Mouse (Mus musculus): ENCODE data around the gene Pex11a. TPM values are rescaled to one million over a fixed set of nuclear protein-coding genes. Genes with fewer than 3 reads are reported as not detected.

Gene Pex11a
- polyA plus RNA-seq, 1 experiment from 2014 or later: 18.2 TPM

DNA sequence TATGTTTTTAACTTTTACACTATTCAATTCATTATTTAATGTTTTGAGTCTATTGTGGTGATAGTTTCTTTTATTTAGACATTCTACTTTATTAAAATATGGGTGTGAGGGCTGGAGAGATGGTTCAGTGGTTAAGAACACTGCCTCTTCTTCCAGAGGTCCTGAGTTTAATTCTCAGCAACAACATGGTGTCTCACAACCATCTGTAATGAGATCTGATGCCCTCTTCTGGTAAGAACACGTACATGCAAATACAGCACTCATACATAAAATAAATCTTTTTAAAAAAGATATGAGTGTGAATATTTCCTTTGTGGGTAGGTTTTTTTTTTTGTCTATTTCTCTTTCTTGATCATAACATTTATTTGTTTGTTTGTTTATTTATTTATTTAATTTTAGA lies 23.1 kb upstream of the Pex11a start:
- no peaks in the 10 kb centered on the region for H3K4me1 ChIP-seq (replicated peaks; ENCODE audit: control insufficient read depth, insufficient read depth, low read length)
- no peak overlapping the region for H3K27ac ChIP-seq (ENCODE audit: low read length)
- H3K9me3 ChIP-seq (ENCODE audit: control insufficient read depth, low read length): no peaks in the 10 kb centered on the region
- H3K27me3 ChIP-seq (replicated peaks; ENCODE audit: control insufficient read depth, insufficient read depth, low read length): no peaks in the 10 kb centered on the region
- ATAC-seq: no peak
- H3K9ac ChIP-seq (replicated peaks; ENCODE audit: low read depth, low read length): no peak overlapping the region
- 38% methylated on average over 1 of the region's 1 CpGs for WGBS
- no peak overlapping the region for H3K4me3 ChIP-seq (replicated peaks; ENCODE audit: low read length)
- H3K4me2 ChIP-seq (ENCODE audit: low read length): no peak overlapping the region
- H3K36me3 ChIP-seq (ENCODE audit: control insufficient read depth, insufficient read depth): no peaks in the 10 kb centered on the region

DNA sequence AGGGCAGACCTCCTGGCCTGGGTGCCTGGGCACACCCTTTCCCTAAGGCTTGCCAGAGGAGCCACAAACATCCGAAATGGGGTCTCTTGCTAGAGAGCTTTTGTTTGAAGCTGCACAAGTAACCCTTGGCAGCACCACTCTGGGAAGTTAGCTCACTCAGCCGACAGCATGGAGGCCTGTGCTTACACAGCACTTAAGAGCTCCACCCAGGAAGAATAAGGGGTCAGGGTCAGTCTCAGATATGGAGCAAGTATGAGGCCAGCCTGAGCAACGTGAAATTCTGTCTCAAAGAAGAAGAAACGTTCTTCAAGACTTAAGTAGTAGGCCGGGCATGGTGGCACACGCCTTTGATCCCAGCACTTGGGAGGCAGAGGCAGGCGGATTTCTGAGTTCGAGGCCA lies 19.2 kb upstream of the Pex11a start:
- Histone ChIP-seq H3K36me3 (ENCODE audit: control insufficient read depth, insufficient read depth) (no peaks in the 10 kb centered on the region), H3K4me2 (ENCODE audit: low read length) (no peak overlapping the region), H3K9me3 (ENCODE audit: control insufficient read depth, low read length) (no peaks in the 10 kb centered on the region), H3K27me3 (replicated peaks; ENCODE audit: control insufficient read depth, insufficient read depth, low read length) (no peaks in the 10 kb centered on the region), H3K4me1 (replicated peaks; ENCODE audit: control insufficient read depth, insufficient read depth, low read length) (no peaks in the 10 kb centered on the region), H3K9ac (replicated peaks; ENCODE audit: low read depth, low read length) (no peak overlapping the region), H3K27ac (ENCODE audit: low read length) (no peak overlapping the region), H3K4me3 (replicated peaks; ENCODE audit: low read length) (no peak overlapping the region)
- WGBS: 86% methylated on average over 8 of the region's 8 CpGs
- no peak for ATAC-seq

GRCm38 (mm10) chr7:79761124-79761876 lies 18.4 kb upstream of the Pex11a start:
- no peak overlapping the region for H3K27ac ChIP-seq (ENCODE audit: low read length)
- no peaks in the 10 kb centered on the region for H3K4me1 ChIP-seq (replicated peaks; ENCODE audit: control insufficient read depth, insufficient read depth, low read length)
- no peak overlapping the region for H3K4me3 ChIP-seq (replicated peaks; ENCODE audit: low read length)
- H3K27me3 ChIP-seq (replicated peaks; ENCODE audit: control insufficient read depth, insufficient read depth, low read length): no peaks in the 10 kb centered on the region
- H3K36me3 ChIP-seq (ENCODE audit: control insufficient read depth, insufficient read depth): no peaks in the 10 kb centered on the region
- H3K4me2 ChIP-seq (ENCODE audit: low read length): no peak overlapping the region
- H3K9ac ChIP-seq (replicated peaks; ENCODE audit: low read depth, low read length): no peak overlapping the region
- 77% methylated on average over 5 of the region's 5 CpGs for WGBS
- no peaks in the 10 kb centered on the region for H3K9me3 ChIP-seq (ENCODE audit: control insufficient read depth, low read length)
- ATAC-seq: no peak

- Histone ChIP-seq H3K4me2 (ENCODE audit: low read length) (no peak overlapping the region), H3K27me3 (replicated peaks; ENCODE audit: control insufficient read depth, insufficient read depth, low read length) (no peaks in the 10 kb centered on the region), H3K4me1 (replicated peaks; ENCODE audit: control insufficient read depth, insufficient read depth, low read length) (no peaks in the 10 kb centered on the region), H3K36me3 (ENCODE audit: control insufficient read depth, insufficient read depth) (no peaks in the 10 kb centered on the region), H3K9ac (replicated peaks; ENCODE audit: low read depth, low read length) (no peak overlapping the region), H3K27ac (ENCODE audit: low read length) (no peak overlapping the region), H3K4me3 (replicated peaks; ENCODE audit: low read length) (no peak overlapping the region), H3K9me3 (ENCODE audit: control insufficient read depth, low read length) (no peaks in the 10 kb centered on the region)
- ATAC-seq: no peak
These were observed 16.8 kb upstream of the Pex11a start for GRCm38 (mm10) chr7:79759766-79760165.

DNA sequence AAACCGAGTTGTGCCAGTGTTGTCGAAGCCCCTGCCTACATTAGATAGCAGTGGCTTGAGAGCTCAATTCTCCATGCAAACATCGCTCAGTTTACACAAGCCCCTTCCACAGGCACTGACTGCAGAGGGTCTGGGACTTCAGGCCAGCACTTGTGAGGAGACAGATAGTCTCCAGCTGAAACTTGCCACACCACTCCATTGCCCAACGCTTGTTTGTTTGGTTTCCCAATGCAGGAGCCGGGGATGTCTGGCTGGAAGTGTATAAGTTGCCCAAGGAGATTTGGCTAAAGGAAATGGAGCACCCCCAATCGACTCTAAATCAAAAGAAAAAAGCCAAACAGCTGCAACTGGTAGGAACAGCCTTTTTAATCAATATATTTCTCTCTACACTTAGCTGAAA lies 15.2 kb upstream of the Pex11a start:
- no peaks in the 10 kb centered on the region for H3K9me3 ChIP-seq (ENCODE audit: control insufficient read depth, low read length)
- no peaks in the 10 kb centered on the region for H3K36me3 ChIP-seq (ENCODE audit: control insufficient read depth, insufficient read depth)
- H3K9ac ChIP-seq (replicated peaks; ENCODE audit: low read depth, low read length): no peak overlapping the region
- H3K27ac ChIP-seq (ENCODE audit: low read length): no peak overlapping the region
- no peaks in the 10 kb centered on the region for H3K4me1 ChIP-seq (replicated peaks; ENCODE audit: control insufficient read depth, insufficient read depth, low read length)
- H3K27me3 ChIP-seq (replicated peaks; ENCODE audit: control insufficient read depth, insufficient read depth, low read length): no peaks in the 10 kb centered on the region
- 85% methylated on average over 6 of the region's 6 CpGs for WGBS
- H3K4me2 ChIP-seq (ENCODE audit: low read length): no peak overlapping the region
- ATAC-seq: no peak
- no peak overlapping the region for H3K4me3 ChIP-seq (replicated peaks; ENCODE audit: low read length)

DNA sequence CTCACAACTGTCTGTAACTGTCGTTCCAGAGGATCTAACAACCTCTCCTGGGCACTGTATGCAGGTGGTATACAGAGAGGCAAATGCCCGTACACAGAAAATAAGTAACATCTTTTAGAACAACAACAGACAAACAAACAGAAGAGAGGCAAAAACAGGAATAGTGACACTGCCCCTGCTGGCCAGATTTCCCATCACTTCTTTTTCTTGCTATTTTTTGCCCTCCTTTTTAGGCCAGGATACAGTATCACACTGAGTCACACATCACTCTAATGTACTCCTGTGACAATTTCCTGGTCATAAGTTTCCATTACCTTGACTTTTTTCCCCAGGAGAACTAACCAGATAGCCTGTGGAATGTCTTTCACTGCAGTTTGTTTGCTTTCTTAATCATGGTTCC lies 13.4 kb upstream of the Pex11a start:
- no peak for ATAC-seq
- Histone ChIP-seq H3K36me3 (ENCODE audit: control insufficient read depth, insufficient read depth) (no peaks in the 10 kb centered on the region), H3K4me3 (replicated peaks; ENCODE audit: low read length) (no peak overlapping the region), H3K27me3 (replicated peaks; ENCODE audit: control insufficient read depth, insufficient read depth, low read length) (no peaks in the 10 kb centered on the region), H3K9me3 (ENCODE audit: control insufficient read depth, low read length) (no peaks in the 10 kb centered on the region), H3K9ac (replicated peaks; ENCODE audit: low read depth, low read length) (no peak overlapping the region), H3K4me1 (replicated peaks; ENCODE audit: control insufficient read depth, insufficient read depth, low read length) (no peaks in the 10 kb centered on the region), H3K27ac (ENCODE audit: low read length) (no peak overlapping the region), H3K4me2 (ENCODE audit: low read length) (no peak overlapping the region)
- WGBS: 45% methylated on average over 2 of the region's 2 CpGs

DNA sequence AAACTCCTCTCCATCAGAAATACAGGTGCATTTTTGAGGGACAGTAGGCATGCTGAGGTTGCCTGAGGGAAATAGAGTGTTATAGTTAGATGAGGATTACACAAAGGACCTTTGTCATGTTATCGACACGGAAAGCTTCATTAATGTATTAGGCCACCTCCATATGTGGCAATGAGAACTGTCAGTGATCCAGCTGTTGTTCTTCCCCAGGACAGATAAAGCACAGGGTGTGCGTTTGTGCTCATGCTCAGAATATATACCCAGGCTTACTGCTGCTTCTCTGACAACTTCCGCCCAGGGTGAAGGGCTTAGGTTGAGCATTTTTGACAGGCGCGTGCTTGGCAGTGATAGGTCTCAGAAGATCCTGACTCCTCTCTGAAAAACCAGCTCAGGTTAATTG lies 6.6 kb upstream of the Pex11a start:
- no peak for ATAC-seq
- H3K27me3 ChIP-seq (replicated peaks; ENCODE audit: control insufficient read depth, insufficient read depth, low read length): no peaks in the 10 kb centered on the region
- 90% methylated on average over 6 of the region's 6 CpGs for WGBS

DNA sequence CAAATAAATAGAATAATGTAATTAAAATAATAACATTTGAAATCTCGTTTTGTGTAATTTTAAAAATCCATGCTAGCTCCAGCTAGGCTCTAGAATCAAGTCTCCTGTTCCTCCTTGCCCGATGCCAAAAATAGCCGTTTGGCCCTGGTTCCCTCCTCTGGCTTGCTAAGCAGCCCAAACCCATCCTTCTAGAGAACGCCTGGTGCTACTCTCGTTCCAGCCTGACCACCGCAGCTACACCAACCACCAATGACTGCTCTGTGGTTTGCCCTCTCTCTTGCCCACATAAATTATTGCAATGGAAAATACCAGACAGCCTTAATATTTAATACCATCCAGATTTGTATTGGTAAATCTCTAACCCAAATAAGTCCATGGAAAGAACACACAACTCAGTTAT lies 4.7 kb upstream of the Pex11a start:
- H3K36me3 ChIP-seq (ENCODE audit: control insufficient read depth, insufficient read depth): no peaks in the 10 kb centered on the region
- H3K9me3 ChIP-seq (ENCODE audit: control insufficient read depth, low read length): no peaks in the 10 kb centered on the region
- no peak for ATAC-seq
- H3K4me1 ChIP-seq (replicated peaks; ENCODE audit: control insufficient read depth, insufficient read depth, low read length): peaks cover 3% of the 10 kb centered on the region
- H3K4me2 ChIP-seq (ENCODE audit: low read length): no peak overlapping the region
- H3K27me3 ChIP-seq (replicated peaks; ENCODE audit: control insufficient read depth, insufficient read depth, low read length): no peaks in the 10 kb centered on the region
- 79% methylated on average over 6 of the region's 6 CpGs for WGBS
- H3K9ac ChIP-seq (replicated peaks; ENCODE audit: low read depth, low read length): no peak overlapping the region
- H3K4me3 ChIP-seq (replicated peaks; ENCODE audit: low read length): no peak overlapping the region
- no peak overlapping the region for H3K27ac ChIP-seq (ENCODE audit: low read length)

More for the DNA sequence above, 6.6 kb upstream of the Pex11a start:
- no peaks in the 10 kb centered on the region for H3K9me3 ChIP-seq (ENCODE audit: control insufficient read depth, low read length)
- H3K4me3 ChIP-seq (replicated peaks; ENCODE audit: low read length): no peak overlapping the region
- no peak overlapping the region for H3K9ac ChIP-seq (replicated peaks; ENCODE audit: low read depth, low read length)
- H3K36me3 ChIP-seq (ENCODE audit: control insufficient read depth, insufficient read depth): no peaks in the 10 kb centered on the region
- no peak overlapping the region for H3K4me2 ChIP-seq (ENCODE audit: low read length)
- no peak overlapping the region for H3K27ac ChIP-seq (ENCODE audit: low read length)
- no peaks in the 10 kb centered on the region for H3K4me1 ChIP-seq (replicated peaks; ENCODE audit: control insufficient read depth, insufficient read depth, low read length)

DNA sequence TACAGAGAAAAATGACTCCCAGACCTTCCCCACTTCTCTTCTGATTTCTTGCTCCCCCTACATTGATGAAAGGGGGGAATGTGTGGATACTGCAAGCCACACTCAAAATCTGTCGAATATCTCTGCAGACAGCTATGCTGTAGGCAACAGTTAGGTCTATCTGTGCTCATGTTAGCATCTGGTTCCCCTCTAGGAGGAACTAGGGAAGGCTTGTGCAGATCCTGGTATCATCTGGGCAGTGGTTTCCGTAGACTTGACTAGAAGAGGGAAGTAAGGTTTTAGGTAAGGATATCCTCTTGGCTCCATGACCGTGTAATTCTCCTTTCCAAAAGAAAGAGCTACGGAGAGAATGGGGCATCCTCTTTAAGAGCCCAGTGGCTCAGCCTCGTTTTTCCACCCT lies 1.7 kb upstream of the Pex11a start:
- no peaks in the 10 kb centered on the region for H3K36me3 ChIP-seq (ENCODE audit: control insufficient read depth, insufficient read depth)
- H3K27ac ChIP-seq (ENCODE audit: low read length): no peak overlapping the region
- ATAC-seq: no peak
- no peak overlapping the region for H3K4me3 ChIP-seq (replicated peaks; ENCODE audit: low read length)
- H3K4me2 ChIP-seq (ENCODE audit: low read length): no peak overlapping the region
- no peaks in the 10 kb centered on the region for H3K9me3 ChIP-seq (ENCODE audit: control insufficient read depth, low read length)
- WGBS: 77% methylated on average over 5 of the region's 5 CpGs
- peaks cover 7% of the 10 kb centered on the region for H3K4me1 ChIP-seq (replicated peaks; ENCODE audit: control insufficient read depth, insufficient read depth, low read length)
- no peak overlapping the region for H3K9ac ChIP-seq (replicated peaks; ENCODE audit: low read depth, low read length)
- H3K27me3 ChIP-seq (replicated peaks; ENCODE audit: control insufficient read depth, insufficient read depth, low read length): no peaks in the 10 kb centered on the region

- ATAC-seq: no peak
- Histone ChIP-seq H3K27me3 (replicated peaks; ENCODE audit: control insufficient read depth, insufficient read depth, low read length) (no peaks in the 10 kb centered on the region), H3K27ac (ENCODE audit: low read length) (no peak overlapping the region), H3K9ac (replicated peaks; ENCODE audit: low read depth, low read length) (no peak overlapping the region), H3K9me3 (ENCODE audit: control insufficient read depth, low read length) (no peaks in the 10 kb centered on the region), H3K4me3 (replicated peaks; ENCODE audit: low read length) (no peak overlapping the region), H3K36me3 (ENCODE audit: control insufficient read depth, insufficient read depth) (no peaks in the 10 kb centered on the region), H3K4me2 (ENCODE audit: low read length) (no peak overlapping the region), H3K4me1 (replicated peaks; ENCODE audit: control insufficient read depth, insufficient read depth, low read length) (peaks cover 7% of the 10 kb centered on the region)
- 94% methylated on average over 9 of the region's 9 CpGs for WGBS
These were observed 1.1 kb upstream of the Pex11a start for GRCm38 (mm10) chr7:79744051-79744450.
